Mouse (Mus musculus) frontal cortex, postnatal 10 days (tissue): ENCODE measurements around the gene Tmem107.
A peak's percentile ranks its signal among the peaks of the same experiment; 100 is the strongest.

Experiments used
- DNase-seq, 2 experiments: peaks; one replicate each; pipeline ENCODE4 v3.0.0; 2022; ENCODE audit warnings: low spot score in 2 of 2, mixed read lengths in 1 of 2

Tmem107 gene

DNA sequence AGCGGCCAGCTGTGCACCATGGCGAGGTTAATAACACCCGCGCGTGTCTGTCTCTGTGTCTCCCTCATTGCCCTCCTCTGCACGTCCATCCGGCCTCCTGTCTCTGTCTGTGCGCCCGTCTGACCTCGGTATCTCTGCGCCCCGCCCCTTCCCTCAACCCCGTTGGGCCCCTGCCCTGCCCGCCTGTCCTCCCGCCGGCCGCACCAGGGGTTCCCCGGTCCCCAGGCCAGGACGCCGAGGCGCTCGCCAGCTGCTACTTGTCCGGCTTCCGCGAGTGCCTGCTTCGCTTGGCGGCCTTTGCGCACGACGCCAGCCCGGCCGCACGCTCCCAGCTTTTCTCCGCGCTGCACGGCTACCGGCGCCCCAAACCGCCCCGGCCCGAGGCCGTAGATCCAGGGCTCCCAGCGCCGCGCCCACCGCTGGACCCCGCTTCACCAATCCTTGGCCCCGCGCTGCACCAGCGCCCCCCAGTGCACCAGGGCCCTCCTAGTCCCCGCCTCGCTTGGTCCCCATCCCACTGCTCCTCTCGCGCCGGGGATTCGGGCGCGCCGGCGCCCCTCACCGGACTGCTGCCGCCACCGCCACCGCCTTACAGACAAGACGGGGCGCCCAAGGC lies 51.8 kb downstream of the Tmem107 start, which contains the start of gene 9130213A22Rik:
9130213A22Rik (minus strand) TSS at position 254 of the 616 bp plus-strand sequence.
- peak; percentile 82 to 89 for DNase-seq
